Mouse (Mus musculus): ENCODE data around the gene Rdh16f2.
"Not testable (repeated sequence)": the region's sequence is repeated elsewhere in the genome, so short reads cannot be mapped to it uniquely, and the experiment has no call there.

Rdh16f2 gene

DNA sequence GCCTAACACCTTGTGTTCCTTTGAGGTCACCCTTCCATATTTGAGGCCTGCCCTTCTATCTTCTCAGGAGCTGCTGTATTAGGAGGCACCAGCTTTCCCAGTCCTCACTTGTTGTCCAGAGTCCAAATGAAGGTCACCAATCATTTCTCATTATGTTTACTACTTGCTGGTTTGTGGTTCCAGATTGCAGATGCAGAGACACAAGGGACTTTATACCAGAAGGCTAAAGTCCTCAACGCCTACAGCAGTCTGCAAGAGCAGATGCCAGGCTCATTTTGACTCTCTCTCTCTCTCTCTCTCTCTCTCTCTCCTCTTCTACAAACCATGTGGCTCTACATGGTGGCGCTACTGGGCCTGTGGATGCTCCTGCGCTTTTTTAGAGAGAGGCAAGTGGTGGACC, at the start of gene Rdh16f2:
Rdh16f2 (plus strand) TSS at position 243 of the 400 bp plus-strand sequence.
- no peak for DNase-seq

DNA sequence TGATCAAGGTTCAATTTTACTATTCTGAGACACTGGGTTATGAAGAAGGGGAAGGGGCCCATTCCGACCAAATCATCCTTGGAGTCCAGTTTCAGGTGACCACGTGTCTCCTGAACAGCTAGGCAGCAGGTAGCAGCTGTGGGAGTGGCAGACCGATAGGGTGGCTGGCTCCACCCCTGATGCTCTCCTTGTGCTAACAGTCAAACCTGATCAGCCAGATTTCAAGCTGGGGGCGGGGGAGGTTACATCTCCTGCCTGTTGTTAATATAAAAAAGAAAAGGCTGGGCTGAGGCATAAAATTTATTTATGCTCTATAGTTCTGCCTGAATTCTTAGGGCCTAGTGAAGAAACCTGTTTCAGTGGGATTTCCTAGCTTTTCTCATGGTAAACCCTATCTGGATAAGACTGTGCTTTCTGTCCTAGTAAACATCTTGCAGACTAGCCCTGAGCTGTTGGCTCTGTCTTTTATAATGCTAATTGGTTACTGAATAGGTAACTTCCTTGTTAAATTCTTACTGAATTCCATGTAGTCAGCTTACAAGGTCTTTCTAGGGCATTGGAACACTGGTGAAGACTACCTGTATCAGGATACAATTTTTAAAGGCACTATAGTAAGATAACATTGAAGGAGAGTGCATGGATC, 48.9 kb upstream of the Rdh16f2 start:
- not testable (repeated sequence) for DNase-seq

- not testable (repeated sequence) for DNase-seq
These were observed 44.5 kb upstream of the Rdh16f2 start for GRCm38 (mm10) chr10:127821806-127822205.

GRCm38 (mm10) chr10:127825386-127825785, 40.9 kb upstream of the Rdh16f2 start:
- DNase-seq: no peak

- DNase-seq: no peak
These were observed 37.2 kb upstream of the Rdh16f2 start for GRCm38 (mm10) chr10:127829121-127829520.

GRCm38 (mm10) chr10:127834186-127834585, 32.1 kb upstream of the Rdh16f2 start:
- not testable (repeated sequence) for DNase-seq

- DNase-seq: no peak
These were observed 31.0 kb upstream of the Rdh16f2 start for GRCm38 (mm10) chr10:127835292-127835691.

DNA sequence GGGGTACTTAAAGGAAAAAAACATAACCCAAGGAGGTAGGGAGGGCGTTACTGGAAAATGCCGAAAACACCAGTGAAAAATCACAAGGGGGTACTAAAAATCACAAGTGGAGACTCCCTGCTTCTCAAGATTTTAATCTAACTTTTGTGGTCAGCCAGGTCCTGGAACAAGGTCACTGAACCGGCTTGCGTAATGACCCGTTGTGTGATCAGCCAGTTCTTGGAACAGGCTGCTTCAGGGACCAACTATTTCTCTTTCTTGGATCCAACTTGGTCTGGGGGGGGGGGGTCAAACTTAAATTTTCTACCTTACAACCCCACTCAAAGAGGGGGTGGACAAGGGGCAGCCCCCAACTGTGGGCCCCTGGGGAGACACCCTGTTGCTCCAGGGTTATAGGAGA, 28.5 kb upstream of the Rdh16f2 start:
- DNase-seq: not testable (repeated sequence)

- DNase-seq: no peak
These were observed 27.7 kb upstream of the Rdh16f2 start for GRCm38 (mm10) chr10:127838539-127838938.

DNA sequence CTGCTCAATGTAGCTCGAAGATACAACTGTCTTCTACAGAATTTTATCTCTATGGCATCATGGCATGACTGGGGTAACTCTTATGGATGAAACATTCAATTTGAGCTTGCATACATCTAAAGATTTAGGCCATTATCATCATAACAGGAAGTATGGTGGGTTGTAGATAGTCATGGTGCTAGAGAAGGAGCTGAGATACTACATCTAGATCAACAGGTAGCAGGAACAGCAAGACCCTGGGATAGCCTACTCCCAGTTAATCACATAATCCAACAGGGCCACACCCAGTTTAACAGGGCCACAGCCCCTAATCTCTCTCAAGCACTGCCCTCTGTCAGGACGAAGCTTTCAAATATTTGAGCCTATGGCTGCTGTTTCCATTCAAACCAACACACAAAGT, 25.5 kb upstream of the Rdh16f2 start:
- DNase-seq: no peak

DNA sequence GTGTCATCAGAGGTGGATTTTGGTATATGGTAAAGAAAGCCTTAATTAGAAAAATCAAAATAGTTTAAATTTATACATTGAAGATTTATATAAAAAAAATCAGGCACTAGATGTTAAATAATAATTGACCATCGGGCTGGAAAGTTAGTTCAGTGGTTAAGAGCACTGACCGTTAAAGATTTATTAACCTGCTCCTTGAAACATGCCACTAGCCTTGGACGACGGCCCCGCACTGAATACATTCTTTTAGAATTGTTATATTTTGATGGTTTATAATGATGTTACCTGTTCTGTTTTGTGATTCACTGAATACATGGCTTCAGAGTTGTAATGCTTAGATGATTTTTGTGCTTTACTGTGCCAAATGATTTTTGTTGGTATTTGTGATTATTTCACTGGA, 20.3 kb upstream of the Rdh16f2 start:
- DNase-seq: not testable (repeated sequence)

DNA sequence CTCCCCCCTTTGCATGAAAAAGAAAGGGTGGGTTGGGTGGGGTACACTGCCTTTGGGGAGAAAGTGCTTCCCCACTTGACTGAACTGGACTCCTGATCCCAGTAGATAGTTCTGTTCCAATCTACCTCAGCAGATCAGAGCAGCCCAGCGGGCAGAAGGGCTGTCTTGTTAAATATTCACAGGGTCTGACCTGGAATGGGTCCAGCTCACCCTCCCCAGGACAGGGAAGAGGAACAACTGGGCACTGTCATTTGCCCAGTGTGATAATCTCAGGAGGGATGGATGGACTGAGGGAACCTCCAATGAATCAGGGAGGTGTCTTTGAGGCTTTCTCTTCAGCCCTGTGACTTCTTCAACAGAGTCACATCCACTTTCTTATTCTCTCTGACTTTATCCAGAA, 18.2 kb upstream of the Rdh16f2 start:
- DNase-seq: no peak

GRCm38 (mm10) chr10:127849628-127850027, 16.6 kb upstream of the Rdh16f2 start, which contains the start of gene Rdh19:
Rdh19 (plus strand) TSS chr10:127849928.
- DNase-seq: no peak

DNA sequence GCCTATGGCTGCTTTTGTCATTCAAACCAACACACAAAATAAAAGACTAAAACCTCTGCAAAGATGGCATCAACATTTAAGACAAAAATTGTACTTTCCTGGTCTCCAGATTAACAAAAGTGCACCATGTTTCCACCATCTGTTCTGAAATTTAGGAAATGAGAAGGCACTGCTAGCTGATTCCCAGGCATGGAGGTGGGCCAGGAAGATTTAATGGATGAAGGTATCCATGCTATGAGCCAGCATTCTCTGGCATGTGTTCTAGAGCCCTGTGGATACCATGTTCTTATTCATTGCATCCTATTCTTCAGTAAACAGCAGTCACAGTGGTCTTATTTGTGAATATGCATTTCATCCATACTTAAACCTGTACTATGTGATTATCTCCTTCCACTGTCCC, 9.9 kb upstream of the Rdh16f2 start:
- DNase-seq: peak; percentile 32

DNA sequence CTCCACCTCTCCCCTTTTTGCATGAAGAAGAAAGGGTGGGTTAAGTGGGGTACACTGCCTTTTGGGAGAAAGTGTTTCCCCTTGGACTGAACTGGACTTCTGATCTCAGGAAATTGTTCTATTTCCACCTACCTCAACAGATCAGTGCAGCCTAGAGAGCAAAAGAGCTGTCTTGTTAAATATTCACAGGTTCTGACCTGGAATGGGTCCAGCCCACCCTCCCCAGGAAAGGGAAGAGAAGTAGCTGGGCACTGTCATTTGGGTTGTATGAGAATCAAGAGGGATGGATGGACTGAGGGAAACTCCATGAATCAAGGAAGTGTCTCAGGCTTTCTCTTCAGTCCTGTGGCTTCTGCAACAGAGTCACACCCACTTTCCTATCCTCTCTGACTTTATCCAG, 1.3 kb upstream of the Rdh16f2 start:
- no peak for DNase-seq

DNA sequence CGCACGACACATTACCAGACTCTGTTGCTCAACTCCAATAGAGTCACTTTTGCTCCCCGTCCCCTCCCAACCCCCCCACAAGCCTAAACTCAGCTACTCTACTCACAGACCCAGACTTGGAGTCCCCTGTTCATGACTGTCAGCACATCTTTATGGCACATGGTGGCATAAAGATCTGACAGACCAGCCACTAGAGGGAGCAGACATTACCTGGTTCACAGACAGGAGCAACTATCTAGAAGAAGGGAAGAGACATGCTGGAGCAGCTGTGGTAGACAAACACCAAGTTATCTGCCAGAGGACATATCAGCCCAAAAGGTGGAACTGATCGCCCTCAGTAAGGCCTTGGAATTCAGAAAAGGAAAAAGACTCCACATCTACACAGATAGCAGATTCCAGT, 6.2 kb downstream of the Rdh16f2 start:
- no peak for DNase-seq

- DNase-seq: no peak
These were observed 11.4 kb downstream of the Rdh16f2 start for GRCm38 (mm10) chr10:127877681-127878080.

- no peak for DNase-seq
These were observed 12.2 kb downstream of the Rdh16f2 start for GRCm38 (mm10) chr10:127878262-127879057.

DNA sequence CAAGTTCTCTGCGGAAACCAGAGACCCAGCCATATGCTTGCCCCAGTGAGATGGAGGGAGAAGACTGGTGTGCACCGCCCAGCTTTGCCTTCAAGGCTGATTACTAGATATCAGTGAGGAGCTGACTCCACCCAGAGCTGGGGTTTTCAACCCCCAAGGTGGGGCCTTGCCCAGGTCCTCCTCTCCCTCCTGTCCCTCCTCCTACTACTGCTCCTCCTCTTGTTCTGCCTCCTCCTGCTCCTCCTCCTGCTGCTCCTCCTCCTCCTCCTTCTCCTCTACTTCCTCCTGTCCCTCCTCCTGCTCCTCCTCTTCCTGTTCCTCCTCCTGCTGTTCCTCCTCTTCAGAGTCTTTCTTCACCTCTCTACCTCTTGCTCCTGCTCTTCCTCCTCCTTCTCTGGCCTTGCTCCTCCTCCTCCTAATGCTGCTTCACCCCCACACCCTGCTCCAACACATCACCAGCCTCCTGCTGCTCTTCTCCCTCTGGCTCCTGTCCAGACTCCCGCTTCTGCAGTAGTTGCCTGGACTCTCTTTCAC, 12.9 kb downstream of the Rdh16f2 start:
- no peak for DNase-seq

GRCm38 (mm10) chr10:127881041-127881440, 14.8 kb downstream of the Rdh16f2 start:
- no peak for DNase-seq

- no peak for DNase-seq
These were observed 20.3 kb downstream of the Rdh16f2 start for GRCm38 (mm10) chr10:127886551-127886950.

- DNase-seq: no peak
These were observed 20.7 kb downstream of the Rdh16f2 start for GRCm38 (mm10) chr10:127886971-127887370.

GRCm38 (mm10) chr10:127888605-127889004, 22.3 kb downstream of the Rdh16f2 start, which contains the start of gene Rdh7:
Rdh7 (minus strand) TSS chr10:127888817.
- DNase-seq: no peak

DNA sequence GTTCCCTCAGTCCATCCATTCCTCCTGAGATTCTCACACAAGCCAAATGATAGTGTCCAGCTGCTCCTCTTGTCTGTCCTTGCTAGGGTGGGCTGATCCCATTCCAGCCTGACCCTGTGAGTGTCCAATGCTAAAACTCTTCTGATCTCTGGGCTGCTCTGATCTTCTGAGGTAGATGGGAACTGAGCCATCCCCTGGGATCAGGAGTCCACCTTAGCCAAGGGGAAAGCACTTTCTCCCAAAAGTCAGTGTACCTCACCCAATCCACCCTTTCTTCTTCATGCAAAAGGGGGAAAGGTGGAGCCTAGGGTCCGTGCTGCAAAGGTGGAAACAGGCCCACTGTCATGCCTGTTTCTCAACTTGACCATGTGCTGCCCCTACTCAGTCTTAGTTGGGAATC, 25.2 kb downstream of the Rdh16f2 start:
- no peak for DNase-seq

Data from cerebellum, adult 11 months (tissue).